Mouse (Mus musculus) CH12F3 (cell line): ENCODE data around the gene Trim9.

ENCODE experiments used
- in situ Hi-C: fragments of 300-500 bp; cut with MboI; formaldehyde crosslinking; loops from 2 replicates; pipeline ENCODE4 v1.14.3; 2020; ENCODE audit warnings: low sequenced_read_pairs

Trim9 gene

DNA sequence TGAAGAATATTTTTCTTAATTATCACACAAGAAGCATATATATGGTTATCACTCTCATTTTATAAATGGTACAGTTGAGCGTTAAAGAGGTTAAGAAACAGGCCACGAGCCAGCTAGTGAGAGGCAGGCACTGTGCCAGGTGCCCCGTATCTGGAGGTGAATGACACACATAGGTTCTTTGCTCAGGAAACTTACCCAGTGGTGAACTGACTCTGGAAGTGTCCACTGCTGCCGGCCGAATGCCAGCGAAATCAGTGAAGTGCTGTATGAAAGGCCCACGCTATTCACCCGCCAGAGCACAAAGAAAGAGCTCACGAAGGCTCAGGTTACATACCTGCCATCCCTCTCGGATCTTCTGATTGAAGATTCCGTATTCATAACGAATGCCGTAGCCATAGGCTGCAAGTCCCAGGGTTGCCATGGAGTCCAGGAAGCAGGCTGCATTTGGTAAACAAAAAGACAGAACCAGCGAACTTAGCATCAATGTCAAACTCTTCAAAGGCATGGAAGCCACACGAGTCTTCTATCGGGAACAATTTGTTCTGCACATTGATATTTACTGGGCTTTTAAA lies 131.1 kb downstream of the Trim9 start:
- in situ Hi-C loops: no loop called here

DNA sequence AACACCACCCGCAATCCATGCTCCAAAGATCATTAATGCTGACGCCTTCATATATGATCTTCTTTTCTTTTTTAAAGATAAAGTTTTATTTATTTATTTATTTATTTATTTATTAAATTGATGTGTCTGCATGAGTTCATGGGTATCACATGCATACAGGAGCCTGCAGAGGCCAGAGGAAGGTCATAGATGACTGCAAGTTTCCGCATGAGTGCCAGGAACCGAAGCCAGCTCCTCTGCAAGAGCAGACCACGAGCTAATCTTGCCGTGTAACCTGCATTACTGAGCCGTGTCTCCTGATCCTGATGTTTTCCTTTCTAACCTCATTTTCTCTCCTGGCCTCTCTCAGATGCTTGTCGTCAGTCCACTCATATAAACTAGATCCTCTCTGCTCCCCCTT lies 133.1 kb downstream of the Trim9 start:
- in situ Hi-C loops: no loop called here

DNA sequence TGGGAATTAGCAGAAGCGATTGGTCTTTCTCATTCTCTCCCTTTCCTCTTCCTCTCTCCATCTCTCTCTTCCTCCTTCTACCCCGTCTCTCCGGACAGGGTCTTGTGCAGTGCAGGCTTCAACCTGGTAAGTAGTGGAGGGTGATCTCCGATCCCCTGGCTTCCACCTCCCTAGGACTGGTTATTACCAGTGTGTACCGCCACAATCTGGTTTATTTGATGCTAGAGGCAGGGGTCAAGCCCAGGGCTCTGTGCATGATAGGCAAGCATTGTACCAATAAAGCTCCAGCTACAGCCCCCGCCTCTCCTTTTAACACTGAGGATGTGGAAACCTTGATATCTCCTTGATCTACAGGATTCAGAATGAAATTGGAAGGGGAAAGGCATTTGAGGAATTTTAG lies 133.8 kb downstream of the Trim9 start:
- in situ Hi-C loops: no loop called here

DNA sequence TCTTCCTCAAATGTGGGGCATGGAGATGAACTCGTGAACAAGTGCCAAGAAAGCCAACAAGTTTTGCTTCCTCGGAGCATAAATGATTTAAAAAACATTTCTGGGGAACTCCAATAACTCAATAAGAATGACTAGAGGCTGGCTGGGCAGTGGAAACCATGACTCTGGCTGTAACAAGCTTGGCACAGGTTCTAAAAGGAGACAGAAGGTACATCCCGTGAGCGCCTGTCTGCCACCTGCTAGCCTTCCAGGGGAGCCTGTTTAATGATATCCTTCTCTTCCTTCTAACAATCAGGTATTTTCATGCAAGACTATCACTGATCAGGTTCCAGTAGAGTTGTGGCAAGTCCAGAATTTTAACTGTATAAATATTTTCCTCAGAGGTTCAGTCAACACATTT lies 134.9 kb downstream of the Trim9 start:
- in situ Hi-C loops: no loop called here

DNA sequence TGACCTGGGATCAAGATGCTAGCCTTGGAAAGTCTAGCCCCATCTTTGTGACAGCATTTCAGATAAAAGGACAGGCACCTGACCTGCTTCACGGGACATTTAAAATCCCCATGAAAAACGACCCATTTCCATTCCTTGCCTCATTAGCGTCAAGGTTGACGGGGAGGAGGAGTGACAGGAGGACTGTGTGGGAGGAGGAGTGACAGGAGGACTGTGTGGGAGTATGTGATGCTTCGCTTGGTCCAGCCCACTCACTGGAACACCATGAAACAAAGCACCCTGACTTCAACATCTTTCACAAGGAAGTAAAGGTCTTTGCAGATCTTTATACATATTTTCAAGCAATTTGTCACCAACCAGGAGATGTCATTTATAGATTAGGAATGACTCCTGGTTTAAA lies 139.2 kb downstream of the Trim9 start:
- in situ Hi-C loops: no loop called here

DNA sequence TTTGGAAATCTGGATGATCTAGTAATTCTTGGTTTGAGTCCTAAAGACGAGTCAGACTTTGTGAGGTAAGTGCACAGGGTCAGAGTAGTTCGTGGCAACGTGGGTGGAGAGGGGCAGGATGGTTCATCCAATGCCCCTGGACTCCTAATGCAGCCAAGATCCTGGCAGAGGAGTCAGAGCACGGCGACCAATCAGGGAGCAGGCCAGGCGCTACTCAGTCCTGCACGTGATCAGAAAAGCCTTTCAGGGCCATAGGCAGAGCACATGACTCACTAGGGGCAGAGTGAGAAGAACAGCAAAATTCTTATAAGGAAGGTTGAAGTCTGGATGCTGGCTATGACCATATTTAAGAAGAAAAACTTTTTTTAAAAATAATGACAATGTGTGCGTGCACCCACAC lies 143.0 kb downstream of the Trim9 start:
- in situ Hi-C loops: no loop called here

DNA sequence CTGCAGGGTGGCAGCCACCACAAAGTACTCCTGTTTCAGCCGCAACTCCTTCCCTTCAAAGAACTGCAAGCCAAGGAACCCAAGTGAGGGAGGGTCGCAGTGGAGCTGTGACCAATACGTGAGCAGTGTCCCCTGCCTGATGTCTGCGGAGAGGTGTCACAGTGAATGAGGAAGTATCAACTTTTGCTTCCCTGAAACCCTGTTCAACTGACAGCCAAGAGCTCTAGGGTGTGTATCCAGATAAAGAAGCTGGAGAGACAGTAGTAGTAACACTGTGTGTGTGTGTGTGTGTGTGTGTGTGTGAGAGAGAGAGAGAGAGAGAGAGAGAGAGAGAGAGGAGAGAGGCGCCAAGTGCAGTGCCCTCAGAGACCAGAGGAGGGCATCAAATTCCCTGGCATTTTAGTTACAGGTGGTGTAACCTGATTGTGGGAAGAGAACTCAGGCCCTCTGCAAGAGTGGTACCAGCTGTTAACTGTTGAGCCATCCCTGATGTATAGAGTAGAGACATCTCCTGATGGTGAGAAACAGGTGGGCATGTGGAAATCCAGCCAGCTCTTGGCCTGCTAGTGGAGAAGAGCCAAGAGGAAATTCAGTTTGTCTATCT lies 145.4 kb downstream of the Trim9 start:
- in situ Hi-C loops: no loop called here

DNA sequence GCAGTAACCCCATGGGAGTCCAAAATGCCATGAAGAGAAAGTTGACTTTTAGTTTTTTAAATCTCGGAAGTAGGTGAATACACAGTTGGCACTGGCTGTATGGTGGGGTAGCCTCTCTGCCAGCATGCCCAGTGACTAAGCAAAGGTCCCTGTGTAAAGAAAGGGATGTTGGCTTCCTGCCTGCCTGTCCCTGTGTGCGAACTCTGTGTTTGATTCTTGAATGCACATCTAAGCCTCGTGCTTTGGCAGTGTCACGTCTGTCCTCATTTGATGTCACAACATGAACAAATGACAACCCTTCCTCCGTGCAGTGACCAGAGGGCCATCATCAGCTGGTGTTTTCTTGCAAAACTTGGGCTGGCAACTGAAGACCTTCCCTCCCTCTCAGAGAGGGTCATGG lies 151.1 kb downstream of the Trim9 start:
- in situ Hi-C loops: no loop called here

DNA sequence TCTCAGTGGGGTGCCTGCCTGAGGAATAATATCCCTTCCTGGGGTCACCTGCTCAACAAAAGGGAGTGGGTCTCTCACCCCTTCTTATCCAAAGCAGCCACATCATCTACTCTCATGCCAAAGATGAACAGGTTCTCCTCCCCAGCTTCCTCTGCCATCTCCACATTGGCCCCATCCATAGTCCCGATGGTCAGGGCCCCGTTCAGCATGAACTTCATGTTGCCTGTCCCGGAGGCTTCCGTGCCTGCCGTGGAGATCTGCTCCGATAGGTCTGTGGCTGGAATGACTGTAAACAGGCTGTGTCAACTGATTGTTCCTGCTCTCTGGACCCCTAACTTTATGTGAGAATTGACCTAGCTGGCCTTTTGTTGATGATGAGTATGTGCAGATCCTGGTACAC lies 152.0 kb downstream of the Trim9 start:
- in situ Hi-C loops: no loop called here
